Mouse (Mus musculus): ENCODE measurements at regions not wholly inside any gene's neighbourhood (a gene's known extent, or its start where the extent isn't known, plus 50 kb on each side); places are given as distances from the start of the nearest gene placed in this dataset.

- TF ChIP-seq CTCF (IDR thresholded peaks at IDR 0.05; ENCODE audit: low read depth) (no peak), EP300 (IDR thresholded peaks at IDR 0.05; ENCODE audit: low read depth) (no peak)
Observed at GRCm38 (mm10) chr3:49485105-49485504, 272.0 kb downstream of the Pcdh18 start.
